Mouse (Mus musculus): ENCODE data around the gene Msto1.

- TF ChIP-seq CTCF (IDR thresholded peaks at IDR 0.05; ENCODE audit: borderline replicate concordance, control insufficient read depth, extremely low read depth, insufficient read depth, low read length, poor library complexity) (no peak), POLR2A (IDR thresholded peaks at IDR 0.05; ENCODE audit: control insufficient read depth, extremely low read depth, insufficient read depth, low read length, poor library complexity) (no peak)
Observed at GRCm38 (mm10) chr3:88942316-88942880, 28.6 kb upstream of the Msto1 start.

All from thymus, adult 2 months (tissue).